Mouse (Mus musculus) kidney, adult 2 months (tissue): Measurements from ENCODE around the gene Cntnap2.

Experiments
- CTCF ChIP-seq: fragments of 200-500 bp; conservative IDR thresholded peaks from 2 replicates; pipeline ENCODE4 v1.5.1; 2011; ENCODE audit warnings: low read depth, mild to moderate bottlenecking, control low read depth, low read length, moderate library complexity, mixed read lengths; ENCODE audit not compliant: insufficient read depth, insufficient read length
- POLR2A ChIP-seq: fragments of 200-500 bp; IDR thresholded peaks from one replicate; pipeline ENCODE4 v1.6.1; 2011; ENCODE audit warnings: low read depth, low read length, control low read depth

DNA sequence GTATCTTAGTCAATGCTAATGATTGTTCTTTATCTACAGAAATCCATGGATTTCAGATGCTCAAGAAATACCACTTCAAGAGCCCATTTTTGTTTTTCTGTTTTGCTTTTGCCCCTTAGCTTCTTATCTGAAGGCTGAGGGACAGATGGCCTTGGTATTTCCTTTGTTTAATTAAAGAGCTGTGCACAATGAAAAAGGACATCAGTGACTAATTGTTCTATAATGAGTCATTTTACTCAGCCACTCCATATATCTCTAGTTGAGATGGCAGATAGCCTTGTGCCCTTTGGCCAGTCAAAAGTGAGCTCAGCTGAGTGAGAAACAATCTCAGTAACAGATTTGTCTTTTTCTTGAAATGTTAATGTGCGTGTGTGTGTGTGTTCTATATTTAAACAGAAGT, 29.1 kb downstream of the Cntnap2 start:
- TF ChIP-seq POLR2A (no peak), CTCF (no peak)
